Mouse (Mus musculus): ENCODE data around the gene Eps8l3. TPM values are rescaled to one million over a fixed set of nuclear protein-coding genes. Genes with fewer than 3 reads are reported as not detected.
A peak's percentile ranks its signal among the peaks of the same experiment; 100 is the strongest.

Gene Eps8l3
- polyA plus RNA-seq, 1 experiment from 2014 or later = 29.2 TPM

DNA sequence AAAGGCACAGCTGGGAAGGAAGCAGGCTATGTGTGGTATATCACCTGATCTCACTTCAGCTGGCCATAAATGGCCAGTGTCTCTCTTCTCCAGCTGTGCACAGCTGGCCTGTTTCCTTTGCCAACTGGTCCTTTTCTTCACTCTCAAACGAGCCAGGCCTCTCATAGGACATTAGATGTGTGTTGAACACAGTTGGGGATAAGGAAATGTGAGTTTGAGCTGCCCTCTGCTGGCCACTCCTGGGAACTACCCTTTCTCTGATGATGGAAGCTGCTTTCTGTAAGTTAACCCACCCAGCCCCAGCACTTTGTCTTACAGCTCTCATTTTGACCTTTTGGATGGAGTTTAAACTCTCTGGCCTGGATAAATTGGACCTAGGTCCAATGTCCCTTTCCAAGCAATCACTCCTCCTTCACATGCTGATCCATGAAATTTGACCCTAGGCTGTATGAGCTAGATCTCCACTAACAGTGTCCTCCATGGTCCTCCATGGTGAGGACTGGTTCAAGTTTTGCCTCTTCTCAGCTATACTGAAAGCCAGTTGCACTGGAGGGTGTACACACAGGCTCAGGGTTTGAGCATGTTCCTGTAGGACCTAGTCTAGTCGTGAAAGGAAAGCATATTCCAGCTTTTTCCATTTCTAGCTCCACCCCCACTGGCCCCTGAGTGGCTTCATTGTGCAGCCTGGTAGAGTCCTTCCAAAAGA lies 13.0 kb upstream of the Eps8l3 start:
- ATAC-seq (ENCODE audit: low FRiP score, low TSS enrichment) = peak; percentile 49
- no peaks in the 10 kb centered on the region for H3K9me3 ChIP-seq (ENCODE audit: control insufficient read depth, low read length)
- H3K27ac ChIP-seq (replicated peaks) = 0 out of 2 replicates have a peak overlapping the region, but pooled peaks have one; percentile 82
- H3K36me3 ChIP-seq (ENCODE audit: control insufficient read depth, insufficient read depth, low read length) = no peaks in the 10 kb centered on the region
- H3K27me3 ChIP-seq (ENCODE audit: control insufficient read depth, insufficient read depth, low read length) = no peaks in the 10 kb centered on the region
- TF ChIP-seq EP300 (optimal IDR thresholded peaks at IDR 0.05) (no peak), CTCF (IDR thresholded peaks at IDR 0.05; ENCODE audit: low read depth) (peak; percentile 98)
- H3K4me1 ChIP-seq (replicated peaks; ENCODE audit: control insufficient read depth, insufficient read depth) = peaks cover 2% of the 10 kb centered on the region; the same call in 1 of the 2 replicates
- peak; percentile 91 for DNase-seq (ENCODE audit: low spot score)
- 6% methylated on average over 2 of the region's 2 CpGs for WGBS
- H3K4me2 ChIP-seq (replicated peaks; ENCODE audit: low read depth) = no peak overlapping the region
- H3K9ac ChIP-seq (ENCODE audit: low read length) = no peak overlapping the region
- H3K4me3 ChIP-seq (ENCODE audit: low read depth, low read length) = no peak overlapping the region

DNA sequence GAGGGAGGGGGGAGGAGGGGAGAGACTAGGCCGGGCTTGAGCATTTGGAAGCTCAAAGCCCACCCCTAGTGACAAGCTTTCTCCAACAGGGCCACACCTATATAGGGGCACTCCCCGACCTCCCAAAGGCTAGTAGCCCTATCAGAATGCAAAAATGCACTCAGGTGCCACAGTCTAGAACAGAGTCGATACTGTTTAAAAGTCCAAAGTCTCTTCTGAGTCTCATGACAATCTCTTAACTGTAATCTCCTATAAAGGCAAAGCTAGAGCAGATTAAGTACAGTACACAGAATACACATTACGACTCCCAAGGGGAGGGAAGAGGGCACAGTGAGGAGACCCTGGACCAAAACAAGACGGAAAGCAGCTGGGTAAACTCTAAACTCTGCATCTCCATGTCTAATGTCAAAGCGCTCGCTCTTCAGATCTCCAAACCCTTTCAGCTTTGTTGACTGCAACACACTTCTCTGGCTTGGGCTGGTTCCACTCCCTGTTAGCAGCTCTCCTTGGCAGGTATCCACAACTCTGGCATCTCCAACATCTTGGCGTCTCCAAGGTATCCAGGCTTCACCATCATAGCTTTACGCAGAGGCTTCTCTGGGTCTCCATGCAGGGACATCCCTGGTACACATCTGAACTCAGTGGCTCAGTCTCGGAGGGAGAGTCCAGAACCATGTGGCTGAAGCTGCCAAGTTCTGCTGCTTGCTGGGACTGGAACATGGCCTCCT lies 11.5 kb upstream of the Eps8l3 start:
- ATAC-seq (ENCODE audit: low FRiP score, low TSS enrichment) (peak; percentile 87), DNase-seq (ENCODE audit: low spot score) (peak; percentile 72)
- H3K36me3 ChIP-seq (ENCODE audit: control insufficient read depth, insufficient read depth, low read length) = no peaks in the 10 kb centered on the region
- peak overlapping the region; percentile 8; the same call in 1 of the 2 replicates for H3K9ac ChIP-seq (ENCODE audit: low read length)
- no peak for TF ChIP-seq CTCF (IDR thresholded peaks at IDR 0.05; ENCODE audit: low read depth)
- no peak for TF ChIP-seq EP300 (optimal IDR thresholded peaks at IDR 0.05)
- no peak overlapping the region for H3K4me2 ChIP-seq (replicated peaks; ENCODE audit: low read depth)
- H3K9me3 ChIP-seq (ENCODE audit: control insufficient read depth, low read length) = no peaks in the 10 kb centered on the region
- H3K27me3 ChIP-seq (ENCODE audit: control insufficient read depth, insufficient read depth, low read length) = no peaks in the 10 kb centered on the region
- whole genome bisulfite sequencing = 35% methylated on average over 10 of the region's 10 CpGs
- H3K4me1 ChIP-seq (replicated peaks; ENCODE audit: control insufficient read depth, insufficient read depth) = peaks cover 2% of the 10 kb centered on the region; the same call in 1 of the 2 replicates
- H3K4me3 ChIP-seq (ENCODE audit: low read depth, low read length) = no peak overlapping the region
- peak overlapping the region; percentile 82 for H3K27ac ChIP-seq (replicated peaks)

- no peaks in the 10 kb centered on the region for H3K36me3 ChIP-seq (ENCODE audit: control insufficient read depth, insufficient read depth, low read length)
- peak; percentile 90 for DNase-seq (ENCODE audit: low spot score)
- no peaks in the 10 kb centered on the region for H3K9me3 ChIP-seq (ENCODE audit: control insufficient read depth, low read length)
- 0 out of 2 replicates have a peak overlapping the region, but pooled peaks have one; percentile 32 for H3K9ac ChIP-seq (ENCODE audit: low read length)
- H3K27ac ChIP-seq (replicated peaks) = no peak overlapping the region
- H3K27me3 ChIP-seq (ENCODE audit: control insufficient read depth, insufficient read depth, low read length) = no peaks in the 10 kb centered on the region
- H3K4me1 ChIP-seq (replicated peaks; ENCODE audit: control insufficient read depth, insufficient read depth) = peaks cover 2% of the 10 kb centered on the region; the same call in 1 of the 2 replicates
- ATAC-seq (ENCODE audit: low FRiP score, low TSS enrichment) = peak; percentile 50
- 4% methylated on average over 8 of the region's 8 CpGs for WGBS
- H3K4me2 ChIP-seq (replicated peaks; ENCODE audit: low read depth) = no peak overlapping the region
- TF ChIP-seq CTCF (IDR thresholded peaks at IDR 0.05; ENCODE audit: low read depth) = peak; percentile 100
- TF ChIP-seq EP300 (optimal IDR thresholded peaks at IDR 0.05) = no peak
- no peak overlapping the region for H3K4me3 ChIP-seq (ENCODE audit: low read depth, low read length)
Observed at GRCm38 (mm10) chr3:107867086-107867485, 9.9 kb upstream of the Eps8l3 start.

DNA sequence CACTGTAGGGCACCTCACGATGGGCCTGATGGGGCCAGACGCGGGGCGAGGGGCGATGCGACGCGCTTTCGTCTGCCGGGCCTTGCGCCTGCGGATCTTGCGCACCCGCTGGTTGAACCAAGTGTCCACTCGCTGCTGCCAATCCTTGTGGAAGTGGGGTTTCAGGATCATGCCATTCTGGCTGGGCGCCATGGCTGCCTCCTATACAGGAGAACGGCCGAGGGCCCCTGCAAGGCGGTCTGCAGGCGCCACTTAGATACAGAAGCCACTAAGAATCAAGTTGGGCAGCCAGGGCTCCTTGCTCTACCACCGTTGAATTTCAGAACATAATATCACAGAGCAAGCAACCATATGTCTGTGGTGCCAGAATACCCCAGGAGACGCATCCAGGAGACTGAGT lies 8.6 kb upstream of the Eps8l3 start:
- Histone ChIP-seq H3K36me3 (ENCODE audit: control insufficient read depth, insufficient read depth, low read length) (no peaks in the 10 kb centered on the region), H3K4me1 (replicated peaks; ENCODE audit: control insufficient read depth, insufficient read depth) (peaks cover 2% of the 10 kb centered on the region; the same call in 1 of the 2 replicates), H3K4me2 (replicated peaks; ENCODE audit: low read depth) (no peak overlapping the region), H3K9ac (ENCODE audit: low read length) (no peak overlapping the region), H3K27ac (replicated peaks) (no peak overlapping the region), H3K9me3 (ENCODE audit: control insufficient read depth, low read length) (no peaks in the 10 kb centered on the region), H3K4me3 (ENCODE audit: low read depth, low read length) (no peak overlapping the region), H3K27me3 (ENCODE audit: control insufficient read depth, insufficient read depth, low read length) (no peaks in the 10 kb centered on the region)
- TF ChIP-seq CTCF (IDR thresholded peaks at IDR 0.05; ENCODE audit: low read depth) = no peak
- no peak for TF ChIP-seq EP300 (optimal IDR thresholded peaks at IDR 0.05)
- ATAC-seq (ENCODE audit: low FRiP score, low TSS enrichment) = no peak
- DNase-seq (ENCODE audit: low spot score) = no peak
- WGBS = 92% methylated on average over 22 of the region's 22 CpGs

- TF ChIP-seq EP300 (optimal IDR thresholded peaks at IDR 0.05) (no peak), CTCF (IDR thresholded peaks at IDR 0.05; ENCODE audit: low read depth) (no peak)
- H3K27ac ChIP-seq (replicated peaks) = no peak overlapping the region
- no peak overlapping the region for H3K4me3 ChIP-seq (ENCODE audit: low read depth, low read length)
- H3K9ac ChIP-seq (ENCODE audit: low read length) = no peak overlapping the region; the same call in 1 of the 2 replicates
- no peak overlapping the region for H3K4me2 ChIP-seq (replicated peaks; ENCODE audit: low read depth)
- H3K4me1 ChIP-seq (replicated peaks; ENCODE audit: control insufficient read depth, insufficient read depth) = 0 out of 2 replicates have a peak, but pooled peaks cover 2% of the 10 kb centered on the region
- ATAC-seq (ENCODE audit: low FRiP score, low TSS enrichment) (no peak), DNase-seq (ENCODE audit: low spot score) (no peak)
- WGBS = 48% methylated on average over 7 of the region's 7 CpGs
- no peaks in the 10 kb centered on the region for H3K9me3 ChIP-seq (ENCODE audit: control insufficient read depth, low read length)
- H3K27me3 ChIP-seq (ENCODE audit: control insufficient read depth, insufficient read depth, low read length) = no peaks in the 10 kb centered on the region
- no peaks in the 10 kb centered on the region for H3K36me3 ChIP-seq (ENCODE audit: control insufficient read depth, insufficient read depth, low read length)
Observed at GRCm38 (mm10) chr3:107869097-107869496, 7.9 kb upstream of the Eps8l3 start.

Data from stomach, postnatal 0 days (tissue).